Mouse (Mus musculus) cortical plate, adult 2 months (tissue): ENCODE results near the gene Ranbp3.

ENCODE experiments used
- CTCF ChIP-seq: fragments of 200-500 bp; IDR thresholded peaks from 2 replicates; pipeline ENCODE4 v1.5.1; 2011; ENCODE audit warnings: mild to moderate bottlenecking, control low read depth, low read length; ENCODE audit not compliant: insufficient read depth; ENCODE audit errors: extremely low read depth
- POLR2A ChIP-seq: fragments of 200-500 bp; IDR thresholded peaks from 2 replicates; pipeline ENCODE4 v1.6.1; 2011; ENCODE audit warnings: mild to moderate bottlenecking, low read length, control low read depth; ENCODE audit not compliant: insufficient read depth; ENCODE audit errors: extremely low read depth

DNA sequence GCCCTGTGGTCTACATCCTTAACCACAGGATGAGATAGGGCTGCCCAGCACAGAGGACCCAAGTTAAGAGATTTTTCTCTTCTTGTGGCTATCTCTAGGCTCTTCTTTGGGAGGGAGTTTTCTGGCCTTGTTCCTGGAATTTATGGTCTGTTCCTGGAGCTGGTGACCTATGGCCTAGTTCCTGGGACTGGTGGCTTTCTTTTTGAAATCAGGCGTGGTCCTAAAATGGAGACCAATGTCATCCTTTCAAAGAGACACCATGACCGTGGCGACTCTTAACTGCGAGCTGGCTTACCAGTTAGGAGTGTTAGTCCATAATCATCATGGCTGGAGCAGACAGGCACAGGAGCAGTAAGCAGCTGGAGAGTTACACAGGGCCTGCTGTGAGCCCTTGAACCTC is 6.7 kb upstream of the Ranbp3 start:
- TF ChIP-seq CTCF = no peak
- TF ChIP-seq POLR2A = no peak
